Mouse (Mus musculus) thymus, adult 2 months (tissue): ENCODE results near the gene Mvd.

ENCODE experiments used
- CTCF ChIP-seq: fragments of 200-500 bp; IDR thresholded peaks from 2 replicates; pipeline ENCODE4 v1.5.1; 2012; ENCODE audit warnings: mild to moderate bottlenecking, control low read depth, low read length, moderate library complexity, borderline replicate concordance; ENCODE audit not compliant: control insufficient read depth, poor library complexity, insufficient read depth; ENCODE audit errors: extremely low read depth
- POLR2A ChIP-seq: fragments of 200-500 bp; IDR thresholded peaks from 2 replicates; pipeline ENCODE4 v1.6.1; 2012; ENCODE audit warnings: mild to moderate bottlenecking, low read length, control low read depth, moderate library complexity; ENCODE audit not compliant: control insufficient read depth, poor library complexity, insufficient read depth; ENCODE audit errors: extremely low read depth

GRCm38 (mm10) chr8:122451161-122451703 is 8.0 kb upstream of the Mvd start:
- no peak for TF ChIP-seq CTCF
- no peak for TF ChIP-seq POLR2A
